Mouse (Mus musculus) lung, adult 2 months (tissue): ENCODE data around the gene Sugp2. TPM values are rescaled to one million over a fixed set of nuclear protein-coding genes. Genes with fewer than 3 reads are reported as not detected.

Experiments
- DNase-seq: peaks from one replicate; pipeline ENCODE4 v3.0.0; 2022
- H3K4me1 ChIP-seq: fragments of 200-500 bp; 2 replicates; pipeline ENCODE4 v1.6.1; 2011; ENCODE audit warnings: low read length; ENCODE audit not compliant: control insufficient read depth, insufficient read depth
- H3K4me3 ChIP-seq: fragments of 200-500 bp; replicated peaks from 2 replicates; pipeline ENCODE3; 2011; ENCODE audit warnings: low read depth, mild to moderate bottlenecking, control low read depth, low read length; ENCODE audit errors: extremely low read depth
- CTCF ChIP-seq: fragments of 200-500 bp; IDR thresholded peaks from 2 replicates; pipeline ENCODE4 v1.5.1; 2011; ENCODE audit warnings: mild to moderate bottlenecking, low read length, control low read depth; ENCODE audit not compliant: insufficient read depth
- POLR2A ChIP-seq: fragments of 200-500 bp; IDR thresholded peaks from 2 replicates; pipeline ENCODE4 v1.6.1; 2011; ENCODE audit warnings: low read depth, mild to moderate bottlenecking, control low read depth, low read length, borderline replicate concordance; ENCODE audit errors: extremely low read depth
- WGBS: fragments of 180-500 bp; shearing (Covaris S2); methylation state at CpG from one replicate; pipeline ENCODE4 v1.1.7; 2018; 5-methylcytosine and 5-hydroxymethylcytosine counted together
- polyA plus RNA-seq: library from polyadenylated mRNA; depleted of rRNA; stranded (reverse); fragments of >200 nt; gene quantifications from 2 replicates; pipeline ENCODE4 v1.2.3, GENCODE M21; 2012; rRNA removed

The Sugp2 gene
- polyA plus RNA-seq, 1 experiment, result 31.0 TPM

- TF ChIP-seq CTCF (no peak), POLR2A (no peak)
- DNase-seq, result no peak
- Histone ChIP-seq H3K4me3 (no peak overlapping the region), H3K4me1 (no peaks in the 10 kb centered on the region)
- WGBS, result 87% methylated on average over 5 of the region's 5 CpGs
Measured at GRCm38 (mm10) chr8:70317872-70318271, 83.8 kb downstream of the Sugp2 start.

- DNase-seq, result no peak
- 90% methylated on average over 3 of the region's 3 CpGs for WGBS
Measured at GRCm38 (mm10) chr8:70323716-70324115, 89.7 kb downstream of the Sugp2 start.

GRCm38 (mm10) chr8:70327512-70327911 is 93.5 kb downstream of the Sugp2 start:
- no peaks in the 10 kb centered on the region for H3K4me1 ChIP-seq
- 87% methylated on average over 6 of the region's 6 CpGs for WGBS
- no peak overlapping the region for H3K4me3 ChIP-seq
- TF ChIP-seq CTCF (no peak), POLR2A (no peak)
- DNase-seq, result no peak

More at GRCm38 (mm10) chr8:70323716-70324115, 89.7 kb downstream of the Sugp2 start:
- TF ChIP-seq CTCF (no peak), POLR2A (no peak)
- no peak overlapping the region for H3K4me3 ChIP-seq
- H3K4me1 ChIP-seq, result no peaks in the 10 kb centered on the region

- H3K4me1 ChIP-seq, result no peaks in the 10 kb centered on the region
- no peak within 1 kb of the TSS for H3K4me3 ChIP-seq
- WGBS, result 37% methylated on average over 14 of the region's 14 CpGs
- TF ChIP-seq POLR2A (no peak), CTCF (no peak)
- no peak for DNase-seq
Measured at GRCm38 (mm10) chr8:70329124-70329834, 95.3 kb downstream of the Sugp2 start, which contains the start of gene Gdf1. TSS of gene Gdf1 (plus strand) at chr8:70329817.

Other genes with a start within 250 kb of the Sugp2 start
- 78.1 and 81.8 TPM in 2 replicates for gene Gatad2a, start 237.8 kb upstream of the Sugp2 start, polyA plus RNA-seq
- 82.3 and 88.5 TPM in 2 replicates for gene Mau2, start 191.5 kb upstream of the Sugp2 start, polyA plus RNA-seq
- 7.8 and 11.9 TPM in 2 replicates for gene Sugp1, start 191.4 kb upstream of the Sugp2 start, polyA plus RNA-seq
- 7.2 and 7.4 TPM in 2 replicates for gene Tm6sf2, start 161.3 kb upstream of the Sugp2 start, polyA plus RNA-seq
- gene Hapln4, start 150.8 kb upstream of the Sugp2 start, polyA plus RNA-seq, result 0.07 and 0.11 TPM in 2 replicates
- 0.10 and 0.15 TPM in 2 replicates for gene Ncan, start 113.4 kb upstream of the Sugp2 start, polyA plus RNA-seq
- gene Nr2c2ap, start 102.9 kb upstream of the Sugp2 start, polyA plus RNA-seq, result 10.7 and 14.6 TPM in 2 replicates
- gene Rfxank, start 95.1 kb upstream of the Sugp2 start, polyA plus RNA-seq, result 19.0 and 28.6 TPM in 2 replicates
- gene Borcs8, start 94.7 kb upstream of the Sugp2 start, polyA plus RNA-seq, result 76.5 and 79.0 TPM in 2 replicates
- 0.31 and 0.50 TPM in 2 replicates for gene Mef2b, start 94.5 kb upstream of the Sugp2 start, polyA plus RNA-seq
- 101 and 105 TPM in 2 replicates for gene Tmem161a, start 61.9 kb upstream of the Sugp2 start, polyA plus RNA-seq
- 26.9 and 29.6 TPM in 2 replicates for gene Slc25a42, start 21.9 kb upstream of the Sugp2 start, polyA plus RNA-seq
- gene Armc6, start 240 bp downstream of the Sugp2 start, polyA plus RNA-seq, result 14.5 and 15.1 TPM in 2 replicates
- 75.0 and 111 TPM in 2 replicates for gene Homer3, start 48.6 kb downstream of the Sugp2 start, polyA plus RNA-seq
- gene Ddx49, start 68.3 kb downstream of the Sugp2 start, polyA plus RNA-seq, result 37.2 and 43.0 TPM in 2 replicates
- gene Cope, start 68.3 kb downstream of the Sugp2 start, polyA plus RNA-seq, result 308 and 342 TPM in 2 replicates
- gene Cers1, start 81.5 kb downstream of the Sugp2 start, polyA plus RNA-seq, result 2.7 TPM in 2 replicates
- gene Gdf1, start 95.6 kb downstream of the Sugp2 start, polyA plus RNA-seq, result 1.1 and 1.5 TPM in 2 replicates
- gene Upf1, start 119.1 kb downstream of the Sugp2 start, polyA plus RNA-seq, result 35.8 and 36.7 TPM in 2 replicates
- gene Comp, start 139.3 kb downstream of the Sugp2 start, polyA plus RNA-seq, result 0.51 and 1.3 TPM in 2 replicates
- gene Crtc1, start 205.4 kb downstream of the Sugp2 start, polyA plus RNA-seq, result 18.7 and 20.4 TPM in 2 replicates
- gene Klhl26, start 242.7 kb downstream of the Sugp2 start, polyA plus RNA-seq, result 51.3 and 57.2 TPM in 2 replicates